Mouse (Mus musculus): ENCODE data around the gene Gm10073. TPM values are rescaled to one million over a fixed set of nuclear protein-coding genes. Genes with fewer than 3 reads are reported as not detected.

Gm10073 gene
- polyA plus RNA-seq, 1 experiment from 2014 or later, result 6.3 TPM

GRCm38 (mm10) chr8:106528596-106529249, 44.5 kb downstream of the Gm10073 start:
- 78% methylated on average over 9 of the region's 9 CpGs for WGBS
- H3K4me1 ChIP-seq (replicated peaks), result peaks cover 20% of the 10 kb centered on the region
- H3K9ac ChIP-seq (replicated peaks), result no peak overlapping the region
- no peak overlapping the region for H3K27ac ChIP-seq
- H3K4me3 ChIP-seq (replicated peaks), result no peak overlapping the region
- no peak overlapping the region for H3K4me2 ChIP-seq
- 0 out of 2 replicates have a peak, but pooled peaks cover 10% of the 10 kb centered on the region for H3K9me3 ChIP-seq
- no peaks in the 10 kb centered on the region for H3K27me3 ChIP-seq
- peaks cover 38% of the 10 kb centered on the region for H3K36me3 ChIP-seq
- ATAC-seq (ENCODE audit: insufficient number of reproducible peaks, insufficient read depth, low FRiP score, low TSS enrichment, low read depth), result no peak

GRCm38 (mm10) chr8:106527241-106528036, 45.8 kb downstream of the Gm10073 start:
- Histone ChIP-seq H3K9ac (replicated peaks) (no peak overlapping the region), H3K27me3 (no peaks in the 10 kb centered on the region), H3K36me3 (peaks cover 43% of the 10 kb centered on the region), H3K9me3 (0 out of 2 replicates have a peak, but pooled peaks cover 10% of the 10 kb centered on the region), H3K4me2 (no peak overlapping the region), H3K27ac (0 out of 2 replicates have a peak overlapping the region, but pooled peaks have one; percentile 29), H3K4me1 (replicated peaks) (peaks cover 17% of the 10 kb centered on the region), H3K4me3 (replicated peaks) (no peak overlapping the region)
- 82% methylated on average over 9 of the region's 9 CpGs for WGBS
- no peak for ATAC-seq (ENCODE audit: insufficient number of reproducible peaks, insufficient read depth, low FRiP score, low TSS enrichment, low read depth)

GRCm38 (mm10) chr8:106526725-106527124, 46.5 kb downstream of the Gm10073 start:
- 44% methylated on average over 6 of the region's 6 CpGs for WGBS
- H3K27me3 ChIP-seq, result no peaks in the 10 kb centered on the region
- H3K36me3 ChIP-seq, result peaks cover 43% of the 10 kb centered on the region

More at GRCm38 (mm10) chr8:106526725-106527124, 46.5 kb downstream of the Gm10073 start:
- H3K4me3 ChIP-seq (replicated peaks), result no peak overlapping the region
- peaks cover 23% of the 10 kb centered on the region for H3K4me1 ChIP-seq (replicated peaks)
- ATAC-seq (ENCODE audit: insufficient number of reproducible peaks, insufficient read depth, low FRiP score, low TSS enrichment, low read depth), result no peak
- H3K9ac ChIP-seq (replicated peaks), result no peak overlapping the region
- H3K4me2 ChIP-seq, result no peak overlapping the region
- 0 out of 2 replicates have a peak overlapping the region, but pooled peaks have one; percentile 29 for H3K27ac ChIP-seq
- 0 out of 2 replicates have a peak, but pooled peaks cover 10% of the 10 kb centered on the region for H3K9me3 ChIP-seq

Other genes starting within 250 kb of the Gm10073 start
- gene Smpd3, start 235.5 kb downstream of the Gm10073 start, polyA plus RNA-seq (2016; fragmentation: Nextera tagmentation; extraction: Ambion mirVana), result 0.46 and 3.4 TPM in 2 replicates
- gene Zfp90, start 158.1 kb downstream of the Gm10073 start, polyA plus RNA-seq (2016; fragmentation: Nextera tagmentation; extraction: Ambion mirVana), result 30.3 and 30.4 TPM in 2 replicates
- not detected in 2 replicates for gene 6030452D12Rik, start 72.9 kb downstream of the Gm10073 start, polyA plus RNA-seq (2016; fragmentation: Nextera tagmentation; extraction: Ambion mirVana)
- 62.2 and 65.0 TPM in 2 replicates for gene Cdh3, start 62.6 kb downstream of the Gm10073 start, polyA plus RNA-seq (2016; fragmentation: Nextera tagmentation; extraction: Ambion mirVana)
- gene Cdh1, start 29.9 kb upstream of the Gm10073 start, polyA plus RNA-seq (2016; fragmentation: Nextera tagmentation; extraction: Ambion mirVana), result 13.5 and 15.3 TPM in 2 replicates
- 12.8 and 13.3 TPM in 2 replicates for gene Tango6, start 109.6 kb upstream of the Gm10073 start, polyA plus RNA-seq (2016; fragmentation: Nextera tagmentation; extraction: Ambion mirVana)

Measured in limb, embryonic 12.5 days (tissue).